Mouse (Mus musculus): Measurements from ENCODE around the gene Lrguk.

Lrguk gene

DNA sequence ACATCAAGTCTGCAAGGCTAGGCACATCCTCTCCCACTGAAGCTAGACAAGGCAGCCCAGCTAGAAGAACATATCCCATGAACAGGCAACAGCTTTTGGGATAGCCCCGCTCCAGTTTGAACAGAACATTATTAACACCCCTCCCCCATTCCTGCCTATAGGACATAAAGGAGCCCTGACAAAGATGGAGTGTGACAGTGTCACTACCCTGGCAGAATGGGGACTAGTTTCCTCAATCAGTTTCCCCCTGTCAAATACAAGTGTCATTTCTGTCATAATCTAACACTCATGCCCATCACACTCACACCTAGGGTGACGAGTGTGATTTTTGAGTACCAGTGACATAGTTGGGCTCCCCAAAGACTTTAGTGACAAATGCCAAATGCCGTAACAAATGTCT, 118.8 kb downstream of the Lrguk start:
- no peak for DNase-seq (ENCODE audit: low read depth)

DNA sequence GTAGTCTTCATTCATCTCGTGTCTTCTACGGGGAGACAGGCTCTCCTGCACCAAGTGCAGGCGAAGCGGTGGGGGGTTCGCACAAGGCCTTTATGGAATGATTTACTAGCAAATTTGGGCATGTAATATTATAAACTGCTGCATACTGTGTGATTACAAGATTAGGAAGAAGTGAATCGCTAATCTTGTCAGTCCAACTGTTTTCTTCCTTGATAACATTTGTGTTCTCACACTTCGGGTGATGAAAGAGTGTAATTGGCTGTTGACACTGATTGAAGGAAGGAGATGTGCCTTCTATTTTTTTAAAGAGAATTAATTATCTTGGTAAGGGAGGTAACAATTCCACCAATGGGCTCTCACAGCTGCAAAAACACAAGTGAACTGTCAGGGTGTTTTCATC, 119.4 kb downstream of the Lrguk start:
- DNase-seq (ENCODE audit: low read depth): no peak

DNA sequence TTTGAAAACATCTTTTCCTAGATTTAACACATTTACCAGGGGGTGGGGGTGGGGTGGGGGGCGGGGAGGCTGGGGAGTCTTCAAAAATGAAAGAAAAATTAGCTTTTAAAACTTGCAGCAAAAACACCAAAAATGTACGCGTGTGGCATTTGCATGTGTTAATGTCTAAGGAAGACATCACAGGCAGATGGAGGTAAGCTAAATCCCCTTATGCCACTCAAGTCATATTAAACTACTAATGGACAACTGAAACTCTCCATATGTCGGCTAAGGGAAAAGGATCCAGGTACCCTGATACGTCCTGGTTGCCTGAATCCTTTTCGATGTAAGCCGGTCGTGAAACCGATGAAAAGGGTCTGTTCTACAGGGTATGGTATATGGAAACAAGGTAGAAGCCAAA, 119.8 kb downstream of the Lrguk start:
- DNase-seq (ENCODE audit: low read depth): no peak

DNA sequence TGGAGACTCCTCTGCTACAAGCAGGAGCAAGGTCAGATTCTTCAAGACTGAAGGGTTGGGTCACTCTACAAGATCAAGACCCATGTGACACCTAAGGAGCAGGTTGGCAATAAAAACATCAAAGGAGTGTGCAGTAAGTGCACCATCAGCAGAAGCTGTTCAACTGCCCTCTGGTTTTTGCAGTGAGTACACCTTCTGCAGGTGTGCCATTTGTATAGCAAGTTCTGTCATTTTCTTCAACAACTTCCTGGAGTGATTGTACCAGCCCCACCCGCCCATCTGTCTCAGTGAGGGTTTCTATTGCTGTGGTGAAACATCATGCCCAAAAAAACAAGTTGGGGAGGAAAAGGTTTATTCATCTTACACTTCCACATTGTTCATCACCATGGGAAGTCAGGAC, 120.6 kb downstream of the Lrguk start:
- no peak for DNase-seq (ENCODE audit: low read depth)

DNA sequence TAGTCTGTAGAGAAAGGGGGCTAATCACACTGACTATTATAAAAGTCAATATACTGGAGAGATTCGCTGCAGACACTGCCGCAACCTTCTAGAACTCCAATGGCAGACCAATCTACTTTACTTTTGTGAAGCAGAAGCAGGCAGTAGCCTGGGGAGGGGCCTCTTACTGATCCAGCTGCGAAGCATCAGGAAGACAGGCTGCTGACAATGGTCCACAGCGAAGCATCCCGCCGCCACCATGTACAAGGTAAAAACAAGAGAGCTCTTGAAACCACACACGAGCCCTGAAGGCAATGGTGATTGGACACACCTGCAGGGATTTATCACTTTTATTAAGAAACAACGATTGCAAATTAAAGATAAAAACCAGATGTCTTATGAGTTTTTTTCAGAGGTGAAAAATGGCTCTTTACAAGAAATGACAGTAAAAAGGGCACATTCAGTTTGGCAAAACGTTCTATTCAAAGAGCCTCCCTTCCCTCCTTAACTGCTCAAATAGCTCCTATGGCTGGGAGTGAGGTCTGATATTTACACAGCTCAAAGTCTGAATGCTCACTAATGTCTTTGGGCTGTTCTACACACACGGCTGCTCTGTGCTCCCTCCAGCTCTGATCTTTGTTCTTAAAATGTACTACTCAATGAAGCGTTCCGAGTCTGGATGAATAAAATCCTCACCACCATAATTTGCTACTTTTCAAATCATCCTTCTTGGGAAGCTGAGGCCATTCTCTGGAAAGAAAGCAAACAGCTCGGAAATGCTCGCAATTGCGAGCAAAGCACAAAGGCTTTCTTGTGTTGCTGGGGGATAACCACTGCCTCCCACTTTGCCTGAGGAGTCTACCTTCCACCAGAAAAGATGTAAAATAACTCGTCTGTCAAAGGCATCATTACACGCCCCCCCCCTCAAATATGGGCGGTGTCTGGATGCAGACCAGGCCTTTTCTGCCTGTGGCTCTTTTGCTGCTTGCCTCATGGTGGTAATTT, 124.1 kb downstream of the Lrguk start:
- no peak for DNase-seq (ENCODE audit: low read depth)

DNA sequence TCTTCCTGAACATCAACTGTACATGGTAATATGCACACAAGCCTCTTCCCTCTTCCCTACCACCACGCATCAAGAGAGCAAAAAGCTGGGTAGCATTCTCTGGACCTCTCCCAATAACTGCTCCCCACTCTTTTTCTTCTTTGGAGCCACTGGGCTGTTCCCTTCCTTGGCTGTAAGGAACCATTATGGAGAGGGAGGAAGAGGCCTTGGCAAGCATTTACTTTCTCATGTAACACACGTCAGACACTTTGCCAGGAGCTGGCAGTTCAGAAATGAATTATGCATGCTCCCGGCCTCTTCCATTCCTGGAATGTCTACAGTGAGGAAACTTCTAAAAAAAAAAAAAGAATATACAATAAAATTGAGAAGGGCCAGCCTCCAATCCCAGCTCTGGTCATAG, 125.0 kb downstream of the Lrguk start:
- no peak for DNase-seq (ENCODE audit: low read depth)

DNA sequence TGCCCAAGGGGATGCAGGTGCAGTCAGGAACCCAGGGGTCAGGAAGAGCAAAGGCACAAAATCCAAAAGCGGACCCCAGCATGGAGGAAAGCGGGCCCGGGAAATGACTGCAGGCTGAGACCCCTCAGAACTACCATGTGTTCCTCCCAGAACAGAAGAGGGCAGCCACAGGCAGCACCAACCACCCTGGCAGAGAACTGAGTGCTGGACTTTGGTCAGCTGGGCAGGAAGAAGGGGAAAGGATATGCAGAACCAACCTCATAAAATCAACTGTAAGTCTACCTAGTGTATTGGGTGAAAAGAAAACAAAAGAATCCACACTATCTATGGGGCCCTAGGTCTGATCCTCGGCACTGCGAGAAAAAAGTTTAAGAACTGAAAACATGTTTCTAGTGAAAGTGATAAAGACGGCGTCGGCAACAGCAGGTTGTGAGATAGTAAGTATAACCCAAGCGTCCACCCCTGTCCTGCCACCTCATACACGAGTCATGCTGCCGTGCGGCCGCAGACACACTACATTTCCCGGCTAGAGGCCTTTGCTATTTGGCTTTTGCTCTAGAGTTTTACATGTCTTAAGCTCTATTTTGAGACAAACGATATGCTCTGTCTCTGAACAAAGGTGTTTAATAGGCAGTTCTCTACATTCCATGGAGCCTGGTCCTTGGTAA, 126.0 kb downstream of the Lrguk start:
- DNase-seq (ENCODE audit: low read depth): no peak

DNA sequence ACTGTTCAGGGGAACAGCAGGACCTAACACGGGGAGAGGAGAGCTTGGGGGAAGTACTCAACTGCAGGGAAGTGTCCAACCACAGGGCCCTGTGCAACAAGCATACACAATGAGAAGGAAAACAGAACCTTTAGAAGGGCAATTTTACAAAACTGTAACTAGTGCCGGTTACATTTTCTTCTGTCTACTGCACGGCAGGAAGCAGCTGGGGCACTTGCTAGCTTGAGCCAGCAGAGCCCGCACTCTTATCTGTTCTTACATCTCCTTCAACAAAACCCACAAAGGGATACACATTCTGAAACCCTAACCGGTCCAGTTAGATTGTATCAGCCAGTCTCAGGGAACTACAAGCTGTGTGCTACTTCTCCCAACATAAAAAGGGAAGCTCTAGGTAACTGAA, 126.8 kb downstream of the Lrguk start:
- peak; percentile 39 for DNase-seq (ENCODE audit: low read depth)

DNA sequence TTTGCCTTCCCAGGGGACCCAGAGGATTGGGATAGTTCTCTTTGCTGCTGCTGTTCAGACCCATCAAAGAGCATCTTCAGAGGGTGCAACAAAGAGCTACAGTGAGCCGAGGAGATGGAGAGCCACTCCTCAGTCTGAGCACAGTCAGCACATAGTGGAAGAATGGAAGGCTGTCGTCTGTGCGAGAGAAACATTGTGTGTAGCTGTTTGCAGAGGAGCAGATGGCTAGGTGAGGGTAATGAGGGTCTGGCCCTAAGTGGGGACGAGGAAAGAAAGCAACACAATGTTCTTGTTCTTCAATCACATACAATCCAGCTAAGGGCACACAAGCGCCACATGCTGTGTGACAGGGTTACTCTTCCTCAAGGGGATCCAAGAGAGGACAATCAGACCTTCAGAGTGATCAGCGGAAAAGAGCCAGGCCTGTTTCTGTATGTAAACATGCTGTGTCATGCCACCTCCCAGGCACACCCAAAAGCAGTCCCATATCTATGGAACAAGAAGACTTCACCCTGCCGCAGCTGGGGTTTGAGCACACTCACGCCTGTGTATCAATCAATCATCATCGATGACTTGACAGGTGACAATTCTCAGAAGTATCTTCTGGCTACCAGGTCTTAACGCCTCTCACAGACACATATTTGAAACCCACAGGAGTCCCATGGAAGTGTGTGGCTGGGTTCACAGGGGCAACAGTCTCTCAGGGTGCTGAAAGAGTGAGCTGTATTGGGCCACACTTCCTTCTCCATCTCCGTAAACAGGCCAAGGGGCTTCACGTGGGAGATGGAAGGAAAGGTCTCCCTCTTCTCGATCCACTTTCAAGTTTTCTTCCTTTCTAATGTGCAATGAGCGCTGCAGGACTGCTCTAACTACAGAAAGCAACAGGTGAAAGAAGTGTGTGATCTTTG, 127.8 kb downstream of the Lrguk start:
- DNase-seq (ENCODE audit: low read depth): peak; percentile 68

DNA sequence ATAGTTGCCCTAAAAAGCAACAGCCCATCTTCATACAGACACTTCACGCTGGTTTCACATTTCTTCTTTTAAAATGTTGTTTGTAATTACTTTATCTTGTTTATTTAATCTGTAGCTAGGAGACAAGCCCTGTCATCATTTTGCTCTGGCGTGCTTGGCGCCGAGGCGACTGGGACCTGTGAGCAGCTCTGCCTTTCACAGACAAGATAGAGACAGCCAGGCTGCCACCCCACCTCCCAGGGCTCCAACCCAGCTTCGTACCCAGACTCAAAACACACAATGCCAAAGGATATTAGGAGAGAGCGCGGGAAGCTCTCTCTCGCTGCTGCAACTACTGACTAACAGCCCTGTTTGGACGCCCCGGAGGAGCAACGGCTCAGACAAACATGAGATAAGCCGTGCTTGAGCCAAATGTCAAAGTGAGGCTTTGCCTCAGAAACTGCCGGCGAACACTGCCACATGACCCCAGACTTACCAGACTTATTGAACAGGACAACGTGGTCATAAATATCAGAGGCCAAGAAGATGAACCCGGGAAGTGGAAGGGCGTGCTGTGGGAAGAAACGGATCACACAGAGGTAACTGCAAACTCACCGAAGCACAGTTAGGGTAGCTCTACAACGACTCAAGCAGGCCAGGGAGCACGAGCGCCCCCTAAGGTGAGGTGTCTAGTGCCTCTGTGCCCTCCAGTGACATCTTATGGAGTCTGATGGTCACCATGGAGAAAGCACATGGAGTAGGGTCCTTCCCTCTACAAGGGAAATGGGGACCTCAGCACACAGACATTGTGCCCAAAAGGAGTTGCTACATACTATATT, 131.0 kb downstream of the Lrguk start:
- no peak for DNase-seq (ENCODE audit: low read depth)

DNA sequence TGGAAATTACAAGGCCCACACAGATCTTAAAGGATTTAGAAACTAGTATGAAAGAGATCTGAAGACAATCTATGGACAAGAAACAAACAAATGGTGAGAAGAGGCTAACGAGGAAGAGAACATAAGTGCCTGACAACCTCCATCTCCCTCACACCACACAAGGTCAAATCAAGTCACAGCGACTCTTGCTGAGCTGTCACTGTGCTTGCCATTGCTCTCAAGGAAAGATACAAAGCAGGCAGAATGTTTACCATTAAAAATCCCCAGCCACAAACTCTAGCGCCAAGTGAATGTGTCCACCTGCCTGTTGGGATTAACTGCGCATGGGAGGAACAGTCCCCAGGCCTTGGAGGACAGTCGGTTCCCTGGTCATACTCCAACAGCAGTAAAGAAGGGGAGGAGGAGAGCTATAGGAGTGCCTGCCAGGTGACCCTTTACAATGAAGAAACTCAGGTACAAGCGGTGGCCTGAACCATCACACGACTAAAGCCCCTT, 131.6 kb downstream of the Lrguk start:
- no peak for DNase-seq (ENCODE audit: low read depth)

DNA sequence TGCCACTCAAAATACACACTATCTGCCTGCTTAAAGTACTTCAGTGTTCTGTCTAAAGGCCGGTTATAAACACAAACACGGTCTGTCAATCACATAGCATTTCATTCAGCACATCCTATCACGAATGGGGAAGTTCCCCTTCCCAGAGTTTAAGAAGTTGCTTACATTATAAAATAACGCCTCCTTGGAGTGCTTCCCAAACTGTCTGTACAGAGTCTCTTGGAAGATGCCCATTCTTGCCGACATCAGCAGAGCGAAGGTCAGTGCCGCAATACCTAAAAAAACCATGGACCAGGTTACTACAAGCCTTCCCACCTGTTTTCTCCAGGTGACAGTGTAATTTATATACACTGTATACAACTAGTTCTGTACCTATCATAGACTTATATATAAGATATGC, 132.3 kb downstream of the Lrguk start:
- DNase-seq (ENCODE audit: low read depth): no peak

DNA sequence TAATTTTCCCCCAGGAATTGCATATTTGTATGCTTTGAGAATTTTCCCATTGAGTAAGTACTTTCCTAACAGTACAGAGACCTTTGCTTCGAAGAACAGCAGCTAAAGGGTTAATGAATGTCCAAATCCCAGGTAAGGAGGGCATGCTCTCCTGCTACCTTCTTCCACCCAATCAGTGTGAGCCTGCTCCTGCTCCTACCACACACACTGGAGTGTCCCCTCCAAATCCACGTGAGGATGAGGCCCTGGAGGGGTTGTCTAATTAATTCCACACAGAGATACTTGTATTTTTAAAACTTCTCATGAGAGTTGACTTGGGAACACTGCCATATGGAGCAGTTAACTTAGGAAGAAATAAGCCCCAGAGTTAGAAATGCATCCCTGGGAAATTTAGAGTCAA, 133.4 kb downstream of the Lrguk start:
- no peak for DNase-seq (ENCODE audit: low read depth)

DNA sequence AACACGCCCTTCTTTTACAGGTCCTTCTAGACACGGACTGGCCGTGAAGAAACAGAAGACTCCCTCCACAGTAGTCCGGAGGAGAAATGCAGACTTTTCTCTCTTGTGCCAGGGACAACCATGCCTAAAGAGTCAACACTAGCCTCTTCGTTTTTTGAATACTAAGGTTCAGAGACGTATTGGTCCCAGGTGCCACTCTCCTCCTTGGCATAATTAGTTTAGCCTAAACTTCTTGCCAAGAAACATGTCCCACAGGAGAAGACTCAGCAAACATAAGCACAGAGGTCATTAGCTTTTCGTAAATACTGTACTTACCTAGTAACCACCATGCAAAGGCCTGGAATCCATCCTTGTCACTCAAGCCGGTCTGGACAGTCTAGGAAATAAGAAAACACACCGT, 133.8 kb downstream of the Lrguk start:
- no peak for DNase-seq (ENCODE audit: low read depth)

DNA sequence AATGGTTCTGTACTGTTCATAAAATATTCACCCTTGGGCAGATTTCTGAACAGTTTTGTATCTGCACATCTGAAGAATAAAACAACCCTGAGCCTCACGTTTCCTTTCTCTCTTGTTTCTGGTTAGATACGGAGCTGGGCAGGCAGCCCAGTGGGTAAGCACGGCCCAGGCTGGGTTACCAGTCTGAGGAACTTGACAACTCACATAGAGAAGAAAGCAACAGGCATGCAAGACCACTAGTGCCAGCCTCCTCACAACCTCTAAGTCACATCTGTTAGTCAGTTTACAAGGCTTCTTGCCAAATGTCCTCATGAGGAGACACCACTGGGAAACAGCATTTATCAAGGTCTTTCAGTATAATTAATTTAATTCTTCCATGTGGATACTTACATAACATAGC, 139.6 kb downstream of the Lrguk start:
- no peak for DNase-seq (ENCODE audit: low read depth)

DNA sequence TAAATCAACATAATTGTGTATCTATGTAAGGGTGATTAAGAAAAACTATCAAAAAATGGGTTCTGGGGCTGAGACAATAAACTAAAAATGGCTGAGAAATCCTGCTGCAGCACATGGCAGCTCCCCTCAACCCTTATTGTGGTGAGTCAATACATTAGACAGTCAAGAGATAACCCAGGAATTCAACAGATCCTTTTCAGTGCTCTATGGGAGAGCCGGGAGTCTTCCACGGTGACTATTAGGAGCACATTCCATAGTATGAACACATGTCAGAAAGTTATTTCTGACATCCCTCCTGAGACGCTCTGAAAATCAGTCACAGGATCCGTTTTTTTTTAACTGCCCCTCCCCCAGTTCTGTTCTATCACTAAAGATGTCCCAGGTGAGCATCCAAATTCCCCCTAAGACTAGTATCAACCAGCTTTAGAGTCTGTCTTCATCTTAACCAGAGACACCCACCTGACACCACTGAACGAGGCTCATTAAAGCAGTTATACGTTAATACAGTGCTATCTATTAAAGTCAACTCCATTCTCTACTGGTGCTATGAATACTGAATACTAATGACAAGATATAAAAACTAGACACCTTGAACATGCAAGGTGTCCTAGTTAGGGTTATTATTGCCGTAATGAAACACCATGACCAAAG, 141.7 kb downstream of the Lrguk start:
- DNase-seq (ENCODE audit: low read depth): no peak

DNA sequence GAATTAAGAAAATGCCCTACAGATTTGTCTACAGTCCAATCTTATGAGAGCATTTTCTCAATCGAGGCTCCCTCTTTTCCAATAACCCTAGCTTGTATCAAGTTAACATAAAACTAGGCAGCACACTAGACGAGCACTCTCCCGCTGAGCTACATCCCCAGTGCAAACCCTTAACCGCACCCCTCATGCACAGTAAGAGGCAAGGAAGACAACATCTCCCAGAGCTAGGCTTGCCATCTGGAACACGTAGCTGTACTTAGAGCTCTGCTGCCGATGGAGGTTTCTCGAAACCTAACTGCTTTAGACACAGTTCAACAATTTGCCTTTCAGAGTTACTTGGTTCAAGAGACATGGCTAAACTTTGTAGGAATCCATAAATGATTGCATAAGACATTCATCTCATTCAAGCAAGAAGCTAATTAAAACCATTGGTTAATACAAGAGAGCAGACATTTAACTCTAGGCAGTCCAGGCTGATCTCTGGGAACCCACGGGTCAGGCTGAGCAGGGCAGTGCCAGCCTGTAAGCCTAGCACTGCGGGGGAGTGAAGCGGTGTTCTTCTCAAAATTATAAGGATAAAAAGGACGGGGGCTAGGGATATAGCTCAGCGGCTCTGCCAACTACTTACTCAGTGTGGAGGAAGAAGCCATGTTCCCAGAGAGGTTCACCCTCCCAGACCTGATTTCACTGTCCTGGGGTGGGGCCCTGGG, 142.7 kb downstream of the Lrguk start:
- no peak for DNase-seq (ENCODE audit: low read depth)

DNA sequence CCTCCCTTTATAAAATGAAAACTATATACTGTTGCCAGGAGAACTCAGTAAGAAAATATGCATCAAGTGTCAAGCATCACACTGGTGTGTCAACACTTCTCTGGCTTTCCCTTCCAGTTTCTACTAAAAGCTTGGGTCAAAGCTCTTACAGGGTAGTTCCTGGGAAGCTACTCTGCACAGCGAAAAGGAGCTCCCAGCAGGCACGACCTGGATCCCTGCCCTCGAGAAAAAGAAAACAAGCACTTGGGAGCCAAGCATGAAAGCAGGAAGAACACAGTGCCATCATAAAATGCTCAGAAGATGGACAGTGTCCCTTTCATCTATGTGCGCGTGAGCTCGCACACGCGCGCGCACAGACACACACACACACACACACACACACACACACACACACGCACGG, 144.0 kb downstream of the Lrguk start:
- DNase-seq (ENCODE audit: low read depth): no peak

DNA sequence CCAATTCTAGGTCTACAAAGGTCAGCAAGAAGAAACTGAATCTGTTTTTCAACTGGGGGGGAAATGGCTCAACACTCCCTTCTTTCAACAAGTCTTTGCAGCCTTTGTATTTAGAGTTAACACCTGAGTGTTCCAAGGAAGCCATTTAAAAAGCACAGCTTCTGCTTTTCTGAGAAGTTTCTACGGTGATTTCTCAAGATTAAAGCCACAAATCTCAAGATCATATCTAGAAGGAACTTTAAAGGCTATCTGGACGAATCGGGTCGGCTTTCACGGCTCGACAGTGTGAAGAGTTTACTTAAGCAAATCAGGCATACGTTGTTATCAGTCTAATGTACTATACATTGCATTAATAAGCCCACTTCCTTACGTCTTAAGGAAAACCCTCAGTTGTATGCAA, 145.5 kb downstream of the Lrguk start:
- DNase-seq (ENCODE audit: low read depth): no peak

All from c-Kit-positive CD71-positive TER-119-negative erythroid progenitor cells, embryonic 14.5 days (primary cell).